Mouse (Mus musculus) MEL (cell line): ENCODE results near the gene Fnbp1. TPM values are rescaled to one million over a fixed set of nuclear protein-coding genes. Genes with fewer than 3 reads are reported as not detected.

Experiments
- DNase-seq: peaks from one replicate; pipeline ENCODE4 v3.0.0; 2011; ENCODE audit warnings: low read depth, low spot score
- H3K27ac ChIP-seq: 2 replicates; pipeline ENCODE4 v1.5.1; 2012; ENCODE audit warnings: low read depth, mild to moderate bottlenecking, control low read depth, low read length, moderate library complexity; ENCODE audit not compliant: control insufficient read depth
- H3K27me3 ChIP-seq, 2 experiments: fragments of 150-350 bp in 1 of 2; sonication (generic) in 1 of 2; 2 replicates each; pipeline ENCODE4 v1.6.1; 2012; ENCODE audit warnings: low read length in 2 of 2, mild to moderate bottlenecking in 2 of 2, improper control_type of control experiment in 1 of 2, moderate library complexity in 1 of 2; ENCODE audit not compliant: insufficient read depth in 2 of 2, control insufficient read depth in 1 of 2
- H3K36me3 ChIP-seq, 2 experiments: 2 replicates each; pipeline ENCODE4 v1.6.1; 2012 to 2014; ENCODE audit warnings: low read length in 2 of 2, improper control_type of control experiment in 1 of 2, inconsistent platforms in 1 of 2, mild to moderate bottlenecking in 1 of 2; ENCODE audit not compliant: insufficient read depth in 2 of 2, control insufficient read depth in 1 of 2
- H3K4me1 ChIP-seq, 2 experiments: fragments of 150-350 bp in 1 of 2; sonication (generic) in 1 of 2; 2 replicates each; pipeline ENCODE4 v1.6.1; 2012; ENCODE audit warnings: low read length in 2 of 2, improper control_type of control experiment in 1 of 2, mild to moderate bottlenecking in 1 of 2; ENCODE audit not compliant: insufficient read depth in 2 of 2, control insufficient read depth in 1 of 2
- H3K4me3 ChIP-seq, 2 experiments: fragments of 150-350 bp in 1 of 2; sonication (generic) in 1 of 2; 2 replicates each; pipeline ENCODE4 v1.5.1; 2012; ENCODE audit warnings: low read depth in 2 of 2, low read length in 2 of 2, mild to moderate bottlenecking in 2 of 2, moderate library complexity in 2 of 2, control low read depth in 1 of 2, improper control_type of control experiment in 1 of 2; ENCODE audit not compliant: control insufficient read depth in 1 of 2, insufficient read depth in 1 of 2
- H3K79me2 ChIP-seq: 2 replicates; pipeline ENCODE4 v1.6.1; 2012; ENCODE audit warnings: mild to moderate bottlenecking, low read length, moderate library complexity; ENCODE audit not compliant: control insufficient read depth, poor library complexity, insufficient read depth
- H3K9ac ChIP-seq: 2 replicates; pipeline ENCODE4 v1.6.1; 2012; ENCODE audit warnings: low read depth, mild to moderate bottlenecking, control low read depth, low read length, moderate library complexity; ENCODE audit not compliant: control insufficient read depth, poor library complexity, severe bottlenecking
- H3K9me3 ChIP-seq: fragments of 150-350 bp; sonication (generic); replicated peaks from 2 replicates; pipeline ENCODE4 v1.6.1; 2012; ENCODE audit warnings: mild to moderate bottlenecking, low read length, improper control_type of control experiment, moderate library complexity; ENCODE audit not compliant: insufficient read depth
- CTCF ChIP-seq, 3 experiments: IDR thresholded peaks in 2 of 3; conservative IDR thresholded peaks in 1 of 3; 2 replicates each; pipeline ENCODE4 v1.5.1; 2011 to 2012; ENCODE audit warnings: low read length in 3 of 3, low read depth in 2 of 3, mild to moderate bottlenecking in 2 of 3, improper control_type of control experiment in 1 of 3, inconsistent platforms in 1 of 3, mixed read lengths in 1 of 3, moderate library complexity in 1 of 3; ENCODE audit not compliant: control insufficient read depth in 1 of 3, insufficient read depth in 1 of 3, poor library complexity in 1 of 3, severe bottlenecking in 1 of 3
- ELF1 ChIP-seq: IDR thresholded peaks from 2 replicates; pipeline ENCODE4 v1.6.1; 2014; ENCODE audit warnings: low read depth, mild to moderate bottlenecking, inconsistent platforms, low read length, improper control_type of control experiment, moderate library complexity
- EP300 ChIP-seq, 2 experiments: IDR thresholded peaks; 2 replicates each; pipeline ENCODE4 v1.6.1; 2011; ENCODE audit warnings: improper control_type of control experiment in 2 of 2, low read length in 2 of 2, low read depth in 1 of 2, mild to moderate bottlenecking in 1 of 2
- HCFC1 ChIP-seq: IDR thresholded peaks from 2 replicates; pipeline ENCODE4 v1.6.1; 2012; ENCODE audit warnings: low read depth, mild to moderate bottlenecking, inconsistent platforms, low read length, improper control_type of control experiment, moderate library complexity
- MEF2A ChIP-seq: IDR thresholded peaks from 2 replicates; pipeline ENCODE4 v1.6.1; 2014; ENCODE audit warnings: low read depth, mild to moderate bottlenecking, inconsistent platforms, low read length, improper control_type of control experiment; ENCODE audit not compliant: poor library complexity, insufficient replicate concordance, severe bottlenecking; ENCODE audit errors: extremely low read depth
- MXI1 ChIP-seq: IDR thresholded peaks from 2 replicates; pipeline ENCODE4 v1.6.1; 2011; ENCODE audit warnings: mild to moderate bottlenecking, low read depth, low read length, improper control_type of control experiment
- MYC ChIP-seq: IDR thresholded peaks from 2 replicates; pipeline ENCODE4 v1.6.1; 2011; ENCODE audit warnings: low read depth, mild to moderate bottlenecking, low read length, improper control_type of control experiment, moderate library complexity
- POLR2AphosphoS2 ChIP-seq: IDR thresholded peaks from 2 replicates; pipeline ENCODE4 v1.6.1; 2011; ENCODE audit warnings: low read length, improper control_type of control experiment
- POLR2AphosphoS5 ChIP-seq: IDR thresholded peaks from 2 replicates; pipeline ENCODE4 v1.6.1; 2012; ENCODE audit warnings: low read depth, borderline replicate concordance, mild to moderate bottlenecking, inconsistent platforms, low read length, moderate library complexity, mixed read lengths
- RAD21 ChIP-seq: IDR thresholded peaks from 2 replicates; pipeline ENCODE4 v1.6.1; 2011; ENCODE audit warnings: mild to moderate bottlenecking, low read depth, low read length, improper control_type of control experiment
- SMC3 ChIP-seq: IDR thresholded peaks from 2 replicates; pipeline ENCODE4 v1.6.1; 2011; ENCODE audit warnings: low read depth, low read length, improper control_type of control experiment
- USF1 ChIP-seq: IDR thresholded peaks from 2 replicates; pipeline ENCODE4 v1.6.1; 2014; ENCODE audit warnings: low read depth, mild to moderate bottlenecking, inconsistent platforms, low read length, improper control_type of control experiment, moderate library complexity
- ZC3H11A ChIP-seq: IDR thresholded peaks from 2 replicates; pipeline ENCODE4 v1.6.1; 2012; ENCODE audit warnings: low read depth, mild to moderate bottlenecking, inconsistent platforms, low read length, improper control_type of control experiment
- ZKSCAN1 ChIP-seq: IDR thresholded peaks from 2 replicates; pipeline ENCODE4 v1.6.1; 2012; ENCODE audit warnings: low read depth, mild to moderate bottlenecking, inconsistent platforms, low read length, improper control_type of control experiment, moderate library complexity
- ZMIZ1 ChIP-seq: IDR thresholded peaks from 2 replicates; pipeline ENCODE4 v1.6.1; 2012; ENCODE audit warnings: low read depth, mild to moderate bottlenecking, inconsistent platforms, low read length, improper control_type of control experiment, moderate library complexity
- polyA plus RNA-seq, 2 experiments: library from polyadenylated mRNA; stranded (reverse) in 1 of 2; unstranded in 1 of 2; fragments of >175 nt in 1 of 2; fragments of >200 nt in 1 of 2; gene quantifications; 2 replicates each; pipeline versions ENCODE4 v1.2.1 to v1.2.4; 2012; ENCODE audit warnings: low replicate concordance in 2 of 2, low read depth in 1 of 2; ENCODE audit not compliant: insufficient read length in 2 of 2, insufficient read depth in 1 of 2, missing spikeins in 1 of 2
- total RNA-seq: library from RNA; depleted of rRNA; stranded (reverse); fragments of 300-350 nt; gene quantifications from 2 replicates; pipeline ENCODE4 v1.2.3, GENCODE M21; 2012

Gene Fnbp1
- total and polyA plus RNA-seq, 3 experiments: 3.4 to 17.5 TPM; not detected in 1

GRCm38 (mm10) chr2:31173290-31173689 lies 31.5 kb upstream of the Fnbp1 start:
- Histone ChIP-seq H3K4me1 (no peaks in the 10 kb centered on the region), H3K27me3 (no peaks in the 10 kb centered on the region), H3K36me3 (peaks cover 0 to 10% of the 10 kb centered on the region in 2 experiments; a peak in 2 of 4 replicates), H3K79me2 (no peaks in the 10 kb centered on the region), H3K4me3 (no peak overlapping the region), H3K9ac (no peak overlapping the region), H3K27ac (no peak overlapping the region), H3K9me3 (no peaks in the 10 kb centered on the region)
- DNase-seq: peak; percentile 52
- TF ChIP-seq RAD21 (no peak; the same call in none of the 2 replicates), HCFC1 (0 out of 2 replicates have a peak, but pooled peaks have one; percentile 20), CTCF (IDR thresholded peaks at IDR 0.05 in 2 of 3, conservative IDR thresholded peaks at IDR 0.05 in 1 of 3; ENCODE audit: control insufficient read depth in 1 of 3, insufficient read depth in 1 of 3, low read depth in 2 of 3, low read length in 3 of 3, poor library complexity in 1 of 3, severe bottlenecking in 1 of 3) (peak; percentile 48 to 57 (median 51)), POLR2AphosphoS5 (no peak), ZKSCAN1 (no peak), SMC3 (peak; percentile 22; the same call in 1 of the 2 replicates), USF1 (no peak)

GRCm38 (mm10) chr2:31172536-31172935 lies 30.7 kb upstream of the Fnbp1 start:
- DNase-seq: peak; percentile 35
- Histone ChIP-seq H3K79me2 (no peaks in the 10 kb centered on the region), H3K9me3 (no peaks in the 10 kb centered on the region), H3K4me1 (no peaks in the 10 kb centered on the region), H3K9ac (no peak overlapping the region), H3K4me3 (no peak overlapping the region), H3K36me3 (peaks cover 0 to 10% of the 10 kb centered on the region in 2 experiments; a peak in 2 of 4 replicates), H3K27ac (no peak overlapping the region)
- TF ChIP-seq USF1 (no peak), ZC3H11A (0 out of 2 replicates have a peak, but pooled peaks have one; percentile 3), CTCF (IDR thresholded peaks at IDR 0.05 in 2 of 3, conservative IDR thresholded peaks at IDR 0.05 in 1 of 3; ENCODE audit: control insufficient read depth in 1 of 3, insufficient read depth in 1 of 3, low read depth in 2 of 3, low read length in 3 of 3, poor library complexity in 1 of 3, severe bottlenecking in 1 of 3) (peak in 2 of 3 experiments; percentile 22 to 56; a peak in 2 of 6 replicates), MYC (peak; percentile 44; the same call in 1 of the 2 replicates), EP300 (IDR thresholded peaks at IDR 0.05; ENCODE audit: low read depth in 1 of 2, low read length in 2 of 2) (no peak)
- TF ChIP-seq, all 39 proteins: peak for 3
- no peaks in the 10 kb centered on the region for H3K27me3 ChIP-seq

- Histone ChIP-seq H3K4me3 (no peak overlapping the region), H3K79me2 (no peaks in the 10 kb centered on the region), H3K27ac (no peak overlapping the region), H3K36me3 (peaks cover 0 to 8% of the 10 kb centered on the region in 2 experiments; a peak in 2 of 4 replicates), H3K27me3 (no peaks in the 10 kb centered on the region), H3K4me1 (no peaks in the 10 kb centered on the region), H3K9ac (no peak overlapping the region), H3K9me3 (no peaks in the 10 kb centered on the region)
- TF ChIP-seq ZMIZ1 (no peak), POLR2AphosphoS2 (no peak), EP300 (IDR thresholded peaks at IDR 0.05; ENCODE audit: low read depth in 1 of 2, low read length in 2 of 2) (no peak), CTCF (IDR thresholded peaks at IDR 0.05 in 2 of 3, conservative IDR thresholded peaks at IDR 0.05 in 1 of 3; ENCODE audit: control insufficient read depth in 1 of 3, insufficient read depth in 1 of 3, low read depth in 2 of 3, low read length in 3 of 3, poor library complexity in 1 of 3, severe bottlenecking in 1 of 3) (0 out of 6 replicates have a peak, but pooled peaks of 1 of the 3 experiments have one; percentile 2), MXI1 (no peak), ELF1 (no peak), MEF2A (no peak)
- no peak for DNase-seq
Observed at GRCm38 (mm10) chr2:31172001-31172400, 30.2 kb upstream of the Fnbp1 start.
